Mouse (Mus musculus) kidney, adult 2 months (tissue): ENCODE data around the gene Inhbe.

ENCODE experiments used
- CTCF ChIP-seq: fragments of 200-500 bp; conservative IDR thresholded peaks from 2 replicates; pipeline ENCODE4 v1.5.1; 2011; ENCODE audit warnings: low read depth, mild to moderate bottlenecking, control low read depth, low read length, moderate library complexity, mixed read lengths; ENCODE audit not compliant: insufficient read depth, insufficient read length
- POLR2A ChIP-seq: fragments of 200-500 bp; IDR thresholded peaks from one replicate; pipeline ENCODE4 v1.6.1; 2011; ENCODE audit warnings: low read depth, low read length, control low read depth

GRCm38 (mm10) chr10:127312858-127313257, 41.4 kb downstream of the Inhbe start:
- no peak for TF ChIP-seq POLR2A
- no peak for TF ChIP-seq CTCF
